17 mouse cellular contexts compared by ENCODE assay signal in the genomic region with DNA sequence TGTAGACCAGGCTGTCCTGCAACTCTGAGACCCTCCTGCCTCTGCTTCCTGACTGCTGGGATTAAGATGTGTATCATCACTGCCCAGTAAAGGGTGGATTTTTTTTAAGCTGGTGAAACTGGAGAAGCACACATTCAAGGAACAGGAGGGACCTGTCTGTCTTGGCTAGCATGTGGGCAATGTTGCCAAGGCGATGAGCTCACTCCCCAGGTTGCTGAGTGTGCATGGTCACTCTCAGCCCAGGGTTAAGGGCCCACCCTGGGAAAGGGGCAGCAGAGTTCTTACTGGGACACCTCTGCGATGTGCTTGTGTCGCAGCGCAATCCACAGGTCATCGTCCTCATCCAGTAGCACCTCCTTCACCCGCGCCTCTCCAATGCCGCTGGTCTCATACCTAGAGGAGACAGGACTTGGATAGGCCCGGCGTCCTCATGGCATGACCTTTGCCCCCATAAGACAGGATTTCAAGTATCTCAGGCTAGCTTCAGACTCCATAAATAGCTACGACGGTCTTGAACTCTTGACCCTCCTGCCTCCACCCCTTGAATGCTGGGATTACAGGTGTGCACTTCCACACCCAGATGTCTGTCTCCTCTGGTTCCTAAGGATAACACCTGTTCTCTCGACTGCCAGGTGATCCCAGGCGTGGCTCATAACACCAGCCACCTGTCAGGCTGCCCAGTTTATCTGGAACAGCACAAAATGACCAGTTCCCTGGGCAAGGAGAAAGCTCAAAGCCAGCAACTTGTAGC.
"Had no signal": no experiment of that assay in that cellular context is flagged by ENCODE, and none has a peak within 500 bp of the region (broad histone marks: within the 10 kb centered on the region; RNA-seq: fewer than 3 reads in every experiment).

No protein-coding gene starts in this region.

- DNase-seq: kidney, adult 18-20 months; kidney, postnatal 36 days; left cerebral cortex, postnatal 4 days; lung, embryonic 14.5 days; lung, postnatal 10 days; lung, postnatal 4 days; retina, postnatal 1 day; right cerebral cortex, postnatal 4 days; spleen, adult 18-20 months; thymus, postnatal 36 days had no signal

- H3K4me3 ChIP-seq: layer of hippocampus, adult 2 months; limb, embryonic 15.5 days; liver, embryonic 12.5 days; midbrain, embryonic 15.5 days; neural tube, embryonic 13.5 days had no signal

- H3K27ac ChIP-seq: hindbrain, postnatal 0 days; kidney, postnatal 0 days; layer of hippocampus, adult 2 months; limb, embryonic 15.5 days; liver, embryonic 12.5 days; midbrain, embryonic 15.5 days; neural tube, embryonic 13.5 days had no signal

- H3K27me3 ChIP-seq: limb, embryonic 15.5 days; liver, embryonic 12.5 days; midbrain, embryonic 15.5 days; neural tube, embryonic 13.5 days had no signal

- H3K4me1 ChIP-seq: limb, embryonic 15.5 days; liver, embryonic 12.5 days; midbrain, embryonic 15.5 days; neural tube, embryonic 13.5 days had no signal

- H3K9ac ChIP-seq: limb, embryonic 15.5 days; liver, embryonic 12.5 days; lung, embryonic 14.5 days; midbrain, embryonic 15.5 days; neural tube, embryonic 13.5 days had no signal

- H3K4me2 ChIP-seq: limb, embryonic 15.5 days; liver, embryonic 12.5 days; lung, embryonic 14.5 days; midbrain, embryonic 15.5 days; neural tube, embryonic 13.5 days had no signal

- H3K9me3 ChIP-seq: limb, embryonic 15.5 days; liver, embryonic 12.5 days; midbrain, embryonic 15.5 days; neural tube, embryonic 13.5 days had no signal

- ATAC-seq: hindbrain, postnatal 0 days; liver, embryonic 12.5 days; midbrain, embryonic 15.5 days had no signal
